Mouse (Mus musculus) heart, adult 2 months (tissue): ENCODE data around the gene Jdp2.
A peak's percentile ranks its signal among the peaks of the same experiment; 100 is the strongest.

Source experiments
- CTCF ChIP-seq: fragments of 200-600 bp; IDR thresholded peaks from 2 replicates; pipeline ENCODE4 v1.8.1; 2022; ENCODE audit warnings: antibody characterized with exemption, mild to moderate bottlenecking, moderate library complexity
- EP300 ChIP-seq: fragments of 200-500 bp; IDR thresholded peaks from 2 replicates; pipeline ENCODE4 v1.6.1; 2011; ENCODE audit warnings: low read depth, low read length, control low read depth; ENCODE audit not compliant: insufficient read depth
- POLR2A ChIP-seq: fragments of 200-500 bp; IDR thresholded peaks from 2 replicates; pipeline ENCODE4 v1.6.1; 2011; ENCODE audit warnings: mild to moderate bottlenecking, low read depth, low read length, control low read depth; ENCODE audit not compliant: insufficient read depth

DNA sequence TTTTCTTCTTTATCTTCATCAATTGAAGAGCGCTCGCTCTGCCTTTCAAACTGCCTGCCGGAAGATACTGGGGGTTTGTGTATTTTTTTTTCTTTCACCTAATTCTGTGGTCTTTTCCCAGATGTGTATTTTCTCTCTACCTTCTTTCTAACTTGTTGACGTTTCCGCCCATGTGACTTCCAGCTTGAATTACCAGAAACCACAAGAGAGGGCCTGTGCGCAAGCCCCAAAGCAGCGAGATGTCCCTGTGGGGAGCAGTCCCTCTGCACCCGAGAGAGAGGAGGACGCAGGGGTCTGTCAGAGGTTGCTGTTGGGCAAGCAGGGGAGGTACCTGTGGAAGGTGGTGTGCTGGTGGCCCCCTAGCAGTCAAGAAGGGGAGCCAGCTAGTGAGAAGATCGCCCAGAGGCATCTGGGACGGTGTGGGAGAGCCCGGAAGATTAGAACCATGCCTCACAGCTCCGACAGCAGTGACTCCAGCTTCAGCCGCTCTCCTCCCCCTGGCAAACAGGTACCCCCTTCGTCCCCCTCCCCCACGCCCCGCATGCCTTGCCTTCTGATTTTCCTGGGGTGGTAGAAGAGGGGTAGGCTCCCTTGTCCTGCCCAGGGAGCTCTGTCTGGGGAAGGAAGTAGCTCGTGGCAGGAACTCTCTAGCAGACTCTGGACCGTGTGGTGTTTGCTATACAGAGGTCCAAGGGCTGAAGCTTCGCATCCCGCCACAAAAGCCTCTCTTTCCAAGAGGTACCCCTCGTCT lies 87.8 kb downstream of the Jdp2 start, which contains the start of gene Batf:
- TF ChIP-seq CTCF (no peak), POLR2A (peak; percentile 40; the same call in 1 of the 2 replicates), EP300 (no peak)
